Mouse (Mus musculus) heart, adult 2 months (tissue): ENCODE data around the gene Fam178b. TPM values are rescaled to one million over a fixed set of nuclear protein-coding genes. Genes with fewer than 3 reads are reported as not detected.

Experiments used
- DNase-seq, 2 experiments: peaks; one replicate each; pipeline ENCODE4 v3.0.0; 2021
- H3K27ac ChIP-seq: fragments of 200-600 bp; 2 replicates; pipeline ENCODE4 v1.8.1; 2022
- H3K27me3 ChIP-seq: fragments of 200-500 bp; 2 replicates; pipeline ENCODE4 v1.6.1; 2012; ENCODE audit warnings: mild to moderate bottlenecking, low read length, inconsistent platforms, mixed read lengths; ENCODE audit not compliant: control insufficient read depth, insufficient read depth
- H3K36me3 ChIP-seq: fragments of 200-500 bp; 2 replicates; pipeline ENCODE4 v1.6.1; 2012; ENCODE audit warnings: low read length, inconsistent platforms; ENCODE audit not compliant: control insufficient read depth, insufficient read depth
- H3K4me1 ChIP-seq: fragments of 200-500 bp; 2 replicates; pipeline ENCODE4 v1.6.1; 2011; ENCODE audit warnings: low read length; ENCODE audit not compliant: control insufficient read depth, insufficient read depth
- H3K4me3 ChIP-seq: fragments of 200-600 bp; 2 replicates; pipeline ENCODE4 v1.8.1; 2022
- H3K79me2 ChIP-seq: fragments of 200-500 bp; replicated peaks from 2 replicates; pipeline ENCODE4 v1.6.1; 2012; ENCODE audit warnings: mild to moderate bottlenecking, inconsistent platforms, low read length, moderate library complexity, mixed read lengths; ENCODE audit not compliant: control insufficient read depth, insufficient read depth
- H3K9ac ChIP-seq: fragments of 200-500 bp; 2 replicates; pipeline ENCODE4 v1.6.1; 2012; ENCODE audit warnings: low read depth, mild to moderate bottlenecking, control low read depth, inconsistent platforms, low read length, mixed read lengths
- CTCF ChIP-seq: fragments of 200-600 bp; IDR thresholded peaks from 2 replicates; pipeline ENCODE4 v1.8.1; 2022; ENCODE audit warnings: antibody characterized with exemption, mild to moderate bottlenecking, moderate library complexity
- EP300 ChIP-seq: fragments of 200-500 bp; IDR thresholded peaks from 2 replicates; pipeline ENCODE4 v1.6.1; 2011; ENCODE audit warnings: low read depth, low read length, control low read depth; ENCODE audit not compliant: insufficient read depth
- POLR2A ChIP-seq: fragments of 200-500 bp; IDR thresholded peaks from 2 replicates; pipeline ENCODE4 v1.6.1; 2011; ENCODE audit warnings: mild to moderate bottlenecking, low read depth, low read length, control low read depth; ENCODE audit not compliant: insufficient read depth
- WGBS: fragments of 180-500 bp; shearing (Covaris S2); methylation state at CpG from one replicate; pipeline ENCODE4 v1.1.7; 2018; 5-methylcytosine and 5-hydroxymethylcytosine counted together
- intact Hi-C: fragments of 180-260 bp; cut with DNase I; formaldehyde crosslinking; loops from one replicate; pipeline ENCODE4 v1.15.1; 2025
- polyA plus RNA-seq: library from polyadenylated mRNA; depleted of rRNA; stranded (reverse); fragments of >200 nt; gene quantifications from 2 replicates; pipeline ENCODE4 v1.2.3, GENCODE M21; 2012
- total RNA-seq, 2 experiments: library from RNA; stranded (reverse); gene quantifications; 2 replicates each; pipeline ENCODE4 v1.2.3; 2021

Fam178b gene
- total and polyA plus RNA-seq, 3 experiments, result 0.39 to 0.80 TPM; not detected in 1

GRCm38 (mm10) chr1:36655039-36655438 lies 27.9 kb downstream of the Fam178b start:
- 85% methylated on average over 5 of the region's 5 CpGs for WGBS

GRCm38 (mm10) chr1:36647631-36648030 lies 35.4 kb downstream of the Fam178b start:
- Histone ChIP-seq H3K36me3 (no peaks in the 10 kb centered on the region), H3K27ac (peak overlapping the region; percentile 57), H3K79me2 (no peaks in the 10 kb centered on the region), H3K27me3 (no peaks in the 10 kb centered on the region), H3K9ac (no peak overlapping the region), H3K4me1 (no peaks in the 10 kb centered on the region), H3K4me3 (no peak overlapping the region)
- intact Hi-C loops, result no loop called here
- DNase-seq, result no peak
- WGBS, result 42% methylated on average over 5 of the region's 5 CpGs
- TF ChIP-seq CTCF (peak; percentile 22), POLR2A (no peak)

More at GRCm38 (mm10) chr1:36655039-36655438, 27.9 kb downstream of the Fam178b start:
- Histone ChIP-seq H3K79me2 (no peaks in the 10 kb centered on the region), H3K36me3 (no peaks in the 10 kb centered on the region), H3K27me3 (no peaks in the 10 kb centered on the region), H3K4me1 (no peaks in the 10 kb centered on the region), H3K4me3 (no peak overlapping the region), H3K9ac (no peak overlapping the region), H3K27ac (no peak overlapping the region)
- TF ChIP-seq POLR2A (no peak), CTCF (no peak), EP300 (no peak)
- no peak for DNase-seq
- intact Hi-C loops, result no loop called here

GRCm38 (mm10) chr1:36646285-36646684 lies 36.7 kb downstream of the Fam178b start:
- no peak for TF ChIP-seq CTCF
- no peak for TF ChIP-seq EP300
- TF ChIP-seq POLR2A, result no peak
- Histone ChIP-seq H3K79me2 (no peaks in the 10 kb centered on the region), H3K36me3 (no peaks in the 10 kb centered on the region), H3K27me3 (no peaks in the 10 kb centered on the region), H3K4me3 (no peak overlapping the region), H3K27ac (no peak overlapping the region), H3K9ac (no peak overlapping the region), H3K4me1 (no peaks in the 10 kb centered on the region)
- intact Hi-C loops, result no loop called here
- WGBS, result 82% methylated on average over 3 of the region's 3 CpGs
- no peak for DNase-seq

GRCm38 (mm10) chr1:36644615-36645007 lies 38.4 kb downstream of the Fam178b start:
- H3K4me1 ChIP-seq, result no peaks in the 10 kb centered on the region
- no peak overlapping the region for H3K27ac ChIP-seq
- H3K79me2 ChIP-seq, result no peaks in the 10 kb centered on the region
- intact Hi-C loops, result no loop called here
- no peak overlapping the region for H3K4me3 ChIP-seq
- no peaks in the 10 kb centered on the region for H3K27me3 ChIP-seq
- TF ChIP-seq POLR2A (no peak), CTCF (no peak), EP300 (no peak)
- DNase-seq, result no peak
- H3K36me3 ChIP-seq, result no peaks in the 10 kb centered on the region
- WGBS, result 85% methylated on average over 9 of the region's 9 CpGs
- H3K9ac ChIP-seq, result no peak overlapping the region

- Histone ChIP-seq H3K79me2 (no peaks in the 10 kb centered on the region), H3K9ac (no peak overlapping the region), H3K4me1 (no peaks in the 10 kb centered on the region), H3K36me3 (no peaks in the 10 kb centered on the region), H3K27me3 (no peaks in the 10 kb centered on the region), H3K4me3 (no peak overlapping the region), H3K27ac (no peak overlapping the region)
- DNase-seq, result no peak
- TF ChIP-seq CTCF, result no peak
- no peak for TF ChIP-seq POLR2A
- TF ChIP-seq EP300, result no peak
- 84% methylated on average over 7 of the region's 7 CpGs for WGBS
- intact Hi-C loops, result no loop called here
These were observed 38.9 kb downstream of the Fam178b start for GRCm38 (mm10) chr1:36643957-36644614.

- intact Hi-C loops, result loop anchor here (1.0 to 2.0 kb wide), 3 partner anchors 45 to 89 kb away; partner anchors contain the start of gene Ankrd39
- H3K4me1 ChIP-seq, result peaks cover 5% of the 10 kb centered on the region
- H3K36me3 ChIP-seq, result no peaks in the 10 kb centered on the region
- no peak overlapping the region for H3K9ac ChIP-seq
- TF ChIP-seq CTCF (no peak), POLR2A (no peak)
- H3K27ac ChIP-seq, result peak overlapping the region; percentile 56
- DNase-seq, result no peak
- no peak overlapping the region for H3K4me3 ChIP-seq
- no peaks in the 10 kb centered on the region for H3K27me3 ChIP-seq
- no peaks in the 10 kb centered on the region for H3K79me2 ChIP-seq
- WGBS, result 63% methylated on average over 2 of the region's 2 CpGs
These were observed 47.0 kb downstream of the Fam178b start for GRCm38 (mm10) chr1:36635826-36636485.
